Mouse (Mus musculus) forebrain, postnatal 0 days (tissue): ENCODE measurements at regions not wholly inside any gene's neighbourhood (a gene's known extent, or its start where the extent isn't known, plus 50 kb on each side); places are given as distances from the start of the nearest gene placed in this dataset.

ENCODE experiments used
- ATAC-seq: fragments of 200-750 bp; cut with Nextera tagmentation; 2 replicates; pipeline ENCODE4 v1.8.0; 2017; ENCODE audit warnings: mild to moderate bottlenecking, moderate library complexity
- DNase-seq: peaks from one replicate; pipeline ENCODE4 v3.0.0-alpha.2; 2015
- H3K27ac ChIP-seq: fragments of 300-500 bp; sonication (generic); 2 replicates; pipeline ENCODE4 v1.5.1; 2014; ENCODE audit warnings: low read depth, mild to moderate bottlenecking, antibody characterized with exemption, low read length, moderate library complexity, mixed read lengths
- H3K27me3 ChIP-seq: fragments of 300-500 bp; sonication (generic); 2 replicates; pipeline ENCODE4 v1.6.1; 2014; ENCODE audit warnings: mild to moderate bottlenecking, low read length, mixed read lengths; ENCODE audit not compliant: insufficient read depth
- H3K36me3 ChIP-seq: fragments of 300-500 bp; sonication (generic); 2 replicates; pipeline ENCODE4 v1.6.1; 2014; ENCODE audit warnings: mild to moderate bottlenecking, moderate library complexity; ENCODE audit not compliant: insufficient read depth
- H3K4me1 ChIP-seq: fragments of 300-500 bp; sonication (generic); 2 replicates; pipeline ENCODE4 v1.6.1; 2014; ENCODE audit warnings: antibody characterized with exemption; ENCODE audit not compliant: insufficient read depth
- H3K4me2 ChIP-seq: fragments of 300-500 bp; sonication (generic); 2 replicates; pipeline ENCODE4 v1.6.1; 2014; ENCODE audit warnings: low read depth, mild to moderate bottlenecking, moderate library complexity
- H3K4me3 ChIP-seq: fragments of 300-500 bp; sonication (generic); 2 replicates; pipeline ENCODE4 v1.5.1; 2014; ENCODE audit warnings: low read depth, low read length, mixed read lengths
- H3K9ac ChIP-seq: fragments of 300-500 bp; sonication (generic); 2 replicates; pipeline ENCODE4 v1.6.1; 2014; ENCODE audit warnings: mild to moderate bottlenecking
- H3K9me3 ChIP-seq: fragments of 300-500 bp; sonication (generic); 2 replicates; pipeline ENCODE4 v1.6.1; 2016; ENCODE audit warnings: low read length
- CTCF ChIP-seq: sonication (generic); IDR thresholded peaks from 2 replicates; pipeline ENCODE4 v1.5.1; 2016; ENCODE audit warnings: antibody characterized with exemption, control low read depth, low read depth
- WGBS: fragments of 180-500 bp; shearing (Covaris S2); extraction: QIAGEN DNeasy Blood & Tissue Kit; methylation state at CpG from one replicate; pipeline ENCODE4 v1.1.7; 2014; 5-methylcytosine and 5-hydroxymethylcytosine counted together

- Histone ChIP-seq H3K27ac (no peak overlapping the region), H3K27me3 (no peaks in the 10 kb centered on the region), H3K4me1 (no peaks in the 10 kb centered on the region), H3K4me3 (no peak overlapping the region), H3K9me3 (no peaks in the 10 kb centered on the region), H3K36me3 (no peaks in the 10 kb centered on the region), H3K9ac (no peak overlapping the region), H3K4me2 (no peak overlapping the region)
- DNase-seq (no peak), ATAC-seq (no peak)
- TF ChIP-seq CTCF, result no peak
- 73% methylated on average over 1 of the region's 1 CpGs for WGBS
Observed at GRCm38 (mm10) chr15:72101730-72102129, 1732.6 kb upstream of the Gm6569 start.

GRCm38 (mm10) chr15:72105830-72106413 is 1728.4 kb upstream of the Gm6569 start:
- no peak overlapping the region for H3K4me3 ChIP-seq
- ATAC-seq, result no peak
- 55% methylated on average over 4 of the region's 4 CpGs for WGBS
- H3K9ac ChIP-seq, result no peak overlapping the region
- no peak overlapping the region for H3K27ac ChIP-seq
- TF ChIP-seq CTCF, result no peak
- H3K36me3 ChIP-seq, result no peaks in the 10 kb centered on the region
- no peak overlapping the region for H3K4me2 ChIP-seq
- H3K27me3 ChIP-seq, result no peaks in the 10 kb centered on the region
- no peaks in the 10 kb centered on the region for H3K4me1 ChIP-seq
- DNase-seq, result no peak
- H3K9me3 ChIP-seq, result no peaks in the 10 kb centered on the region

DNA sequence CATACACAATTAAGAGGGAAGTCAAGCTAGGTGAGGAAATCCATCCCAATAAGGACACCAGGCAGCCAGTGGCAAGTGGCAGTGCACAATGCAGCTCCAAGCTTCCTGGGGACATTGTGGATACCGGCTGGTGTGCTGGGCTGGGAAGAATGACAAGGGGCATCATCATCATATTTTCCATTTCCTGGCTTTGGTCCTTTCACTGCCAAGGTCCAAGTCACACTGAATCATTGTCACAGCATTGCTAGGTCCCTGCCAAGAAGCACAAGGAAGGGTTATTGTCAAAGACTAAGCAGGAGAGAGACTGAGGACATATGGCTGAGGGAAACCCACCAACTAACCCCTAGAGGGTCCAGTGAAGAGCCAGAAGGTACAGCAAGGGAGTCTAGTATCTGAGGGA is 1723.8 kb upstream of the Gm6569 start:
- Histone ChIP-seq H3K4me1 (no peaks in the 10 kb centered on the region), H3K27me3 (no peaks in the 10 kb centered on the region), H3K36me3 (no peaks in the 10 kb centered on the region), H3K27ac (no peak overlapping the region), H3K9me3 (no peaks in the 10 kb centered on the region), H3K9ac (no peak overlapping the region), H3K4me2 (no peak overlapping the region), H3K4me3 (no peak overlapping the region)
- 70% methylated on average over 1 of the region's 1 CpGs for WGBS
- TF ChIP-seq CTCF, result no peak
- DNase-seq (no peak), ATAC-seq (no peak)

DNA sequence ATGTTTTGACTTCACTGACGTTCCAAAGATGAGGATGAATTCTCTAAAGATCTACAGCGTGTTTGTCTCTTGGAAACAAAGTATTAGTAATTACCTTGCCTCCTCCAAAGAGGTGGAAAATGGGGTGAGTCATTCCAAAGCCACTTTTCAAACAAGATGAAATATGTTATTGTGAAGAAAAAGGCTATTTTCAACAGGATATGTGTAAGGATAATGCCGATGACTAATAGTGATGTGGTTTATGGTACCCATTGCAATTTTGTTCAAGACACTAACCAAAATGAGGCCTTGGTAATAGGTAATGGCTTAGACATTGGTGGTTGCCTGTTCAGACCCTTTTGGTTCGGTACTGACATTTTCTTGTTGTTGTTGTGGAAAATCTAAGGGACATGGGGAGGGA is 1717.6 kb upstream of the Gm6569 start:
- H3K36me3 ChIP-seq, result no peaks in the 10 kb centered on the region
- H3K4me1 ChIP-seq, result no peaks in the 10 kb centered on the region
- TF ChIP-seq CTCF, result no peak
- no peak overlapping the region for H3K4me2 ChIP-seq
- no peak overlapping the region for H3K9ac ChIP-seq
- H3K4me3 ChIP-seq, result no peak overlapping the region
- WGBS, result 86% methylated on average over 4 of the region's 4 CpGs
- peaks cover 4% of the 10 kb centered on the region; the same call in 1 of the 2 replicates for H3K9me3 ChIP-seq
- ATAC-seq, result no peak
- H3K27ac ChIP-seq, result no peak overlapping the region
- no peak for DNase-seq
- H3K27me3 ChIP-seq, result no peaks in the 10 kb centered on the region

- H3K9ac ChIP-seq, result no peak overlapping the region
- no peak for ATAC-seq
- H3K36me3 ChIP-seq, result no peaks in the 10 kb centered on the region
- H3K9me3 ChIP-seq, result no peaks in the 10 kb centered on the region
- no peaks in the 10 kb centered on the region for H3K27me3 ChIP-seq
- H3K4me3 ChIP-seq, result no peak overlapping the region
- WGBS, result 79% methylated on average over 8 of the region's 8 CpGs
- no peaks in the 10 kb centered on the region for H3K4me1 ChIP-seq
- no peak for TF ChIP-seq CTCF
- H3K4me2 ChIP-seq, result no peak overlapping the region
- DNase-seq, result no peak
- H3K27ac ChIP-seq, result no peak overlapping the region
Observed at GRCm38 (mm10) chr15:72134226-72134625, 1700.1 kb upstream of the Gm6569 start.

- Histone ChIP-seq H3K4me1 (no peaks in the 10 kb centered on the region), H3K4me2 (no peak overlapping the region), H3K27ac (no peak overlapping the region), H3K36me3 (no peaks in the 10 kb centered on the region), H3K9ac (no peak overlapping the region), H3K27me3 (no peaks in the 10 kb centered on the region), H3K9me3 (no peaks in the 10 kb centered on the region), H3K4me3 (no peak overlapping the region)
- DNase-seq, result no peak
- WGBS, result 70% methylated on average over 4 of the region's 4 CpGs
- ATAC-seq, result no peak
- TF ChIP-seq CTCF, result no peak
Observed at GRCm38 (mm10) chr15:72135992-72136617, 1698.3 kb upstream of the Gm6569 start.

DNA sequence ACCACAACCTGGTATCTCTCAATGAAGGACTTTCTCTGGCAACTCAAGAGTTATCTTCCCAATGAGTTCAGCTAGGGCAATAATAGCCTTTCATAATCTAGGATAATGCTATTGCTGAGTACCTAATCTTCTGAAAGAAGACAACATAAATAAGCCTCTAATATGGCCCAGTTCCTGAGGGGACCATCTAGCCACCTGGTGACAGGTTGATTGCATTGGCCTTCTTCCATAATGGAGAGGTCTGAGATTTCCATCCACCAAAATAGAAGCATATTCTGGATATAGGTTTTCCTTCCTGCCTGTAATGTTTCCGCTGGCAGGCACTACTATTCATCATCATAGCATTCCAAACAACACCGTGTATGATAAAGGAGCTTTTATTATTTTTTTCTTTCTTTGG is 1694.2 kb upstream of the Gm6569 start:
- Histone ChIP-seq H3K4me3 (no peak overlapping the region), H3K36me3 (no peaks in the 10 kb centered on the region), H3K4me2 (no peak overlapping the region), H3K4me1 (no peaks in the 10 kb centered on the region), H3K9ac (no peak overlapping the region), H3K27ac (no peak overlapping the region), H3K9me3 (no peaks in the 10 kb centered on the region), H3K27me3 (no peaks in the 10 kb centered on the region)
- DNase-seq (no peak), ATAC-seq (no peak)
- no peak for TF ChIP-seq CTCF
- 94% methylated on average over 2 of the region's 2 CpGs for WGBS
